Mouse (Mus musculus) myocyte (in vitro differentiated cells): ENCODE data around the gene Qsox2. TPM values are rescaled to one million over a fixed set of nuclear protein-coding genes. Genes with fewer than 3 reads are reported as not detected.

Experiments
- H3K27me3 ChIP-seq: one replicate; pipeline ENCODE4 v1.6.1; 2011; ENCODE audit not compliant: control insufficient read depth, insufficient read depth, insufficient read length
- H3K36me3 ChIP-seq: one replicate; pipeline ENCODE4 v1.6.1; 2011; ENCODE audit not compliant: control insufficient read depth, insufficient read depth
- H3K4me2 ChIP-seq: one replicate; pipeline ENCODE4 v1.6.1; 2011; ENCODE audit warnings: low read depth, control low read depth
- H3K4me3 ChIP-seq: one replicate; pipeline ENCODE4 v1.5.1; 2011; ENCODE audit warnings: mild to moderate bottlenecking, control low read depth, moderate library complexity
- H3K79me2 ChIP-seq: one replicate; pipeline ENCODE4 v1.6.1; 2011; ENCODE audit not compliant: control insufficient read depth, insufficient read depth
- H3ac ChIP-seq: one replicate; pipeline ENCODE4 v1.6.1; 2011; ENCODE audit not compliant: control insufficient read depth, insufficient read length
- CEBPB ChIP-seq: IDR thresholded peaks from 2 replicates; pipeline ENCODE4 v1.6.1; 2011; ENCODE audit warnings: mild to moderate bottlenecking, moderate library complexity; ENCODE audit not compliant: poor library complexity, insufficient read depth, severe bottlenecking
- E2F4 ChIP-seq: IDR thresholded peaks from one replicate; pipeline ENCODE4 v1.6.1; 2011; ENCODE audit warnings: mild to moderate bottlenecking, control low read depth, moderate library complexity; ENCODE audit not compliant: insufficient read depth
- MAX ChIP-seq: IDR thresholded peaks from one replicate; pipeline ENCODE4 v1.6.1; 2011; ENCODE audit warnings: low read depth, mild to moderate bottlenecking, control low read depth
- MYOD1 ChIP-seq, 3 experiments: IDR thresholded peaks; one replicate each; pipeline ENCODE4 v1.6.1; 2011; ENCODE audit warnings: control low read depth in 2 of 3, low read depth in 2 of 3, mild to moderate bottlenecking in 2 of 3, moderate library complexity in 1 of 3; ENCODE audit not compliant: insufficient read length in 2 of 3, control insufficient read depth in 1 of 3
- MYOG ChIP-seq, 3 experiments: IDR thresholded peaks; one replicate each; pipeline ENCODE4 v1.6.1; 2011; ENCODE audit warnings: control low read depth in 2 of 3, low read depth in 2 of 3, mild to moderate bottlenecking in 2 of 3; ENCODE audit not compliant: insufficient read length in 2 of 3, control insufficient read depth in 1 of 3, insufficient read depth in 1 of 3
- POLR2A ChIP-seq: IDR thresholded peaks from one replicate; pipeline ENCODE4 v1.6.1; 2011; ENCODE audit warnings: low read depth, mild to moderate bottlenecking, control low read depth, moderate library complexity; ENCODE audit not compliant: insufficient read length
- POLR2AphosphoS2 ChIP-seq: IDR thresholded peaks from one replicate; pipeline ENCODE4 v1.6.1; 2011; ENCODE audit warnings: low read depth, control low read depth; ENCODE audit not compliant: insufficient read length
- REST ChIP-seq: IDR thresholded peaks from one replicate; pipeline ENCODE4 v1.6.1; 2011; ENCODE audit warnings: mild to moderate bottlenecking, control low read depth, moderate library complexity; ENCODE audit not compliant: insufficient read depth, insufficient read length
- SRF ChIP-seq: IDR thresholded peaks from one replicate; pipeline ENCODE4 v1.6.1; 2011; ENCODE audit warnings: low read depth; ENCODE audit not compliant: control insufficient read depth, insufficient read length
- TCF12 ChIP-seq: IDR thresholded peaks from one replicate; pipeline ENCODE4 v1.6.1; 2011; ENCODE audit warnings: mild to moderate bottlenecking, control low read depth; ENCODE audit not compliant: poor library complexity, insufficient read depth, severe bottlenecking
- TCF3 ChIP-seq: IDR thresholded peaks from one replicate; pipeline ENCODE4 v1.6.1; 2011; ENCODE audit warnings: low read depth, control low read depth; ENCODE audit not compliant: insufficient read length
- USF1 ChIP-seq: IDR thresholded peaks from one replicate; pipeline ENCODE4 v1.6.1; 2011; ENCODE audit warnings: low read depth, mild to moderate bottlenecking, control low read depth, moderate library complexity
- polyA plus RNA-seq: library from polyadenylated mRNA; unstranded; fragments of >200 nt; fragmentation: generic; extraction: Trizol; gene quantifications from one replicate; pipeline ENCODE4 v1.2.1, GENCODE M21; 2012; ENCODE audit warnings: missing spikeins

The Qsox2 gene
- polyA plus RNA-seq, 1 experiment = 13.7 TPM

DNA sequence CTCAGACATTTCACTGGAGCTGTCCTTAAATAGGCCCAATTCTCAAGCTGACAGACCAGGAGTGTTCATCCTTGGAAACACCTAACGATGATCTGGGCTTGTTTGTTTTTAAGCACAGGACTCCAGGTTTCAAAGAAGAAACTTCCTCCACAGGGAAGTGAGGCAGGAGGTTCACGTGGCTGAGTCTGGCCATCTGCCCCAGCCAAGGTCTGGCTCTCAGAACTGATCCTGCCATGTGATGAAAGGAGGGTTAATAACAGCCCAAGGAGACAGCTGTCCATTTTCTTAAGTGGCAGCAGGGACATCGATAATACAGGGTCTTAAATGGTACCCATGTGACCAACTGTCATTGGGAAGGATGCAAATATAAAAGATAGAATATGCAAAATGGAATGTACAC is 27.8 kb downstream of the Qsox2 start:
- Histone ChIP-seq H3K36me3 (peaks cover 3% of the 10 kb centered on the region), H3K79me2 (no peaks in the 10 kb centered on the region), H3K4me3 (no peak overlapping the region), H3K27me3 (peaks cover 20% of the 10 kb centered on the region), H3ac (no peak overlapping the region), H3K4me2 (no peak overlapping the region)
- no peak for TF ChIP-seq TCF12
- no peak for TF ChIP-seq MYOD1 (IDR thresholded peaks at IDR 0.05; ENCODE audit: control insufficient read depth in 1 of 3, insufficient read length in 2 of 3, low read depth in 2 of 3)
- TF ChIP-seq POLR2A = no peak
- TF ChIP-seq REST = no peak
- TF ChIP-seq USF1 = no peak
- no peak for TF ChIP-seq POLR2AphosphoS2
- no peak for TF ChIP-seq E2F4
- TF ChIP-seq SRF = no peak
- no peak for TF ChIP-seq TCF3
- no peak for TF ChIP-seq MYOG (IDR thresholded peaks at IDR 0.05; ENCODE audit: control insufficient read depth in 1 of 3, insufficient read depth in 1 of 3, insufficient read length in 2 of 3, low read depth in 2 of 3)
- TF ChIP-seq CEBPB = no peak

DNA sequence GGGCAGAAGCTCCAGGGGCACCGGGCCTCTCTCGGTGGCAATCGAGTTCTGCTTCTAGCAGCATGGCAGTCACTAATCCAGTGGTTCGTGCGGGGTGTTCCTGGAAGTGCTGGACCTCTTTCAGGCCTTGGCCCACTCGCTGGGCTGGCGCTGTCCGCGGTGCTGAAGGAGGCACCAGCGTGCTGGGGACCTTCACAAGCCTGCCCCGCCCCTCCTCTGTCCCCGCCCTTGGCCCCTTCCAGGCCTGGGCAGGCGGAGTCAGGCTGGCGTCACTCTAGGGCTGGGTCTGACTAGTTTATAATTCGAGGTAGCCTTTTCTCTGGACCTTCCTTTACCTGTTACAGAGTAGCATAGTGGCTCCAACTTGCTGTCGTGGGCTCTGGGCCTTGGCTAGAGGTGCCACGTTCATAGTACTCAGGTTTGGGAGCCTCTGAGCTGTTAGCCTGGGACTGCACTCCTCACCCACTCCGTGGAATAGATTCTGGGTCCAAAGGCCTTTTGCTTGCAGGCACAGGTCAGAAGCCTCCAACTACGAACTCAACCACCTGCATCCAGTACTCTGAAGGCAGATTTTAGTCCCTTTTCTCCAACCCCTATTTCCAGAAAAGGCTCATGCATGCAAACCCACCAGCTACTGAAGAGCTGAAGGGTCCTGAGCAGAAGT is 29.1 kb downstream of the Qsox2 start, which contains the start of gene Lhx3:
TSS of gene Lhx3 (minus strand) at position 164 of the 664 bp plus-strand sequence.
- peaks cover 29% of the 10 kb centered on the region for H3K27me3 ChIP-seq
- TF ChIP-seq MYOG (IDR thresholded peaks at IDR 0.05; ENCODE audit: control insufficient read depth in 1 of 3, insufficient read depth in 1 of 3, insufficient read length in 2 of 3, low read depth in 2 of 3) = peak in 1 of 3 experiments; percentile 27
- TF ChIP-seq USF1 = no peak
- TF ChIP-seq MYOD1 (IDR thresholded peaks at IDR 0.05; ENCODE audit: control insufficient read depth in 1 of 3, insufficient read length in 2 of 3, low read depth in 2 of 3) = peak in 1 of 3 experiments; percentile 7
- peak; percentile 98 for TF ChIP-seq REST

DNA sequence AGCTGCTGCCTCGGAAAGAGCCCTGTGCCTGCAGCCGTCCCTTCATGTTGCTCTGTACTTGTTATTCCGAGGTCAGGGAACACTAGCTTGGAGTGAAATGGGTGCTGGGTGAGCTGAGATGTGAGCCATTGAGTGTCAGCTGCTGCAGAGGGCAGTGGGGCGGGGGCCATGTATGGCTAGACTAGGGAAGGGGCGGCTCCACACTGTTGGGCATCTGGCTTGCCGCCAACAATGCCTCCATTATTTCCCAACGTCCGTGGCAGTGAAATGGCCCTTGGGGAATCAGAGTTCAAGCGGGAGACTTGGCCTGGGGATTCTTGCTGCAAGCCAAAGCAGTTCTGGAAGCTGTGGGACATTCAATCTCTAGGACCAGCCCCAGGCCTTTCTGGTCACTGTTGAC is 29.8 kb downstream of the Qsox2 start:
- Histone ChIP-seq H3K4me3 (no peak overlapping the region), H3K36me3 (peaks cover 3% of the 10 kb centered on the region), H3K27me3 (peaks cover 36% of the 10 kb centered on the region), H3K4me2 (no peak overlapping the region), H3ac (no peak overlapping the region), H3K79me2 (no peaks in the 10 kb centered on the region)
- TF ChIP-seq USF1 = no peak
- no peak for TF ChIP-seq POLR2A
- no peak for TF ChIP-seq E2F4
- TF ChIP-seq CEBPB = no peak
- no peak for TF ChIP-seq TCF12
- no peak for TF ChIP-seq TCF3
- TF ChIP-seq SRF = no peak
- TF ChIP-seq MYOG (IDR thresholded peaks at IDR 0.05; ENCODE audit: control insufficient read depth in 1 of 3, insufficient read depth in 1 of 3, insufficient read length in 2 of 3, low read depth in 2 of 3) = no peak
- TF ChIP-seq REST = no peak
- TF ChIP-seq MAX = no peak
- no peak for TF ChIP-seq POLR2AphosphoS2
- no peak for TF ChIP-seq MYOD1 (IDR thresholded peaks at IDR 0.05; ENCODE audit: control insufficient read depth in 1 of 3, insufficient read length in 2 of 3, low read depth in 2 of 3)

More for the DNA sequence above, 29.1 kb downstream of the Qsox2 start, which contains the start of gene Lhx3:
- no peak within 1 kb of the TSS for H3ac ChIP-seq
- H3K4me2 ChIP-seq = no peak within 1 kb of the TSS
- H3K36me3 ChIP-seq = peaks cover 3% of the 10 kb centered on the region
- no peaks in the 10 kb centered on the region for H3K79me2 ChIP-seq
- no peak within 1 kb of the TSS for H3K4me3 ChIP-seq

DNA sequence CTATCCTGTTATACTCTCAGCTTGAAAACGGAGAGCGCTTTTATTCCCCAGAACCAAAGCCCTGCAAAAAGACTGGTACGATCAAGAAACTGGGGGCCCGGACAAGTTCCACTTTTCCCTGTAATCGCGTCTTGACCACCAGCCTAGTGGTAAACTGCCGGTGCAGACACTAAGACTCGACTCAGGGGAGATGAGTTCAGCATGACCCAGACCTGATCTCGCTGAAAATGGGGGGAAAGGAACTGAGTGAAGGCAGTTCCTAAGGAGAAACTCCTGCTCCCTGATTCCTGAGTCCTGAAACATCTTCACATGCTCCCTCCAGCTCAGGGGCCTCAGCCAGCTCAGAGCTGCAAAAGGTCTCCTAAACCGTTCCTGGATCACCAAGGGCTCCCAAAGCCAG is 31.6 kb downstream of the Qsox2 start:
- no peak overlapping the region for H3ac ChIP-seq
- no peak overlapping the region for H3K4me2 ChIP-seq
- TF ChIP-seq E2F4 (no peak), MAX (no peak), POLR2A (no peak), TCF3 (no peak), TCF12 (no peak), USF1 (no peak), MYOG (IDR thresholded peaks at IDR 0.05; ENCODE audit: control insufficient read depth in 1 of 3, insufficient read depth in 1 of 3, insufficient read length in 2 of 3, low read depth in 2 of 3) (no peak), SRF (no peak), POLR2AphosphoS2 (no peak), CEBPB (no peak), REST (no peak), MYOD1 (IDR thresholded peaks at IDR 0.05; ENCODE audit: control insufficient read depth in 1 of 3, insufficient read length in 2 of 3, low read depth in 2 of 3) (no peak)
- H3K36me3 ChIP-seq = no peaks in the 10 kb centered on the region
- peaks cover 54% of the 10 kb centered on the region for H3K27me3 ChIP-seq
- no peaks in the 10 kb centered on the region for H3K79me2 ChIP-seq
- no peak overlapping the region for H3K4me3 ChIP-seq
